Mouse (Mus musculus): ENCODE results near the gene Iqsec1. TPM values are rescaled to one million over a fixed set of nuclear protein-coding genes. Genes with fewer than 3 reads are reported as not detected.
A peak's percentile ranks its signal among the peaks of the same experiment; 100 is the strongest.

The Iqsec1 gene
- total RNA-seq, 4 experiments from 2014 or later: 164 to 183 (median 169) TPM

GRCm38 (mm10) chr6:90786589-90786988 lies 201.9 kb downstream of the Iqsec1 start:
- DNase-seq (ENCODE audit: low spot score): no peak

GRCm38 (mm10) chr6:90783945-90784344 lies 204.5 kb downstream of the Iqsec1 start:
- DNase-seq (ENCODE audit: low spot score): no peak

GRCm38 (mm10) chr6:90783176-90783575 lies 205.3 kb downstream of the Iqsec1 start:
- DNase-seq (ENCODE audit: low spot score): no peak

- no peak for DNase-seq (ENCODE audit: low spot score)
Observed at GRCm38 (mm10) chr6:90781921-90782770, 206.3 kb downstream of the Iqsec1 start.

GRCm38 (mm10) chr6:90780532-90780931 lies 208.0 kb downstream of the Iqsec1 start:
- DNase-seq (ENCODE audit: low spot score): no peak

- DNase-seq (ENCODE audit: low spot score): no peak
Observed at GRCm38 (mm10) chr6:90778841-90779240, 209.6 kb downstream of the Iqsec1 start.

GRCm38 (mm10) chr6:90777302-90777701 lies 211.2 kb downstream of the Iqsec1 start:
- DNase-seq (ENCODE audit: low spot score): no peak

GRCm38 (mm10) chr6:90775606-90776005 lies 212.9 kb downstream of the Iqsec1 start:
- no peak for DNase-seq (ENCODE audit: low spot score)

GRCm38 (mm10) chr6:90773811-90774233 lies 214.7 kb downstream of the Iqsec1 start:
- DNase-seq (ENCODE audit: low spot score): no peak

GRCm38 (mm10) chr6:90772120-90772519 lies 216.4 kb downstream of the Iqsec1 start:
- DNase-seq (ENCODE audit: low spot score): no peak

GRCm38 (mm10) chr6:90768526-90768925 lies 220.0 kb downstream of the Iqsec1 start:
- no peak for DNase-seq (ENCODE audit: low spot score)

GRCm38 (mm10) chr6:90767874-90768273 lies 220.6 kb downstream of the Iqsec1 start:
- DNase-seq (ENCODE audit: low spot score): no peak

GRCm38 (mm10) chr6:90764753-90765152 lies 223.7 kb downstream of the Iqsec1 start:
- no peak for DNase-seq (ENCODE audit: low spot score)

- peak; percentile 89 for DNase-seq (ENCODE audit: low spot score)
Observed at GRCm38 (mm10) chr6:90763959-90764591, 224.4 kb downstream of the Iqsec1 start.

- DNase-seq (ENCODE audit: low spot score): no peak
Observed at GRCm38 (mm10) chr6:90763295-90763694, 225.2 kb downstream of the Iqsec1 start.

- DNase-seq (ENCODE audit: low spot score): no peak
Observed at GRCm38 (mm10) chr6:90762120-90762736, 226.3 kb downstream of the Iqsec1 start.

- DNase-seq (ENCODE audit: low spot score): no peak
Observed at GRCm38 (mm10) chr6:90761301-90762056, 227.0 kb downstream of the Iqsec1 start.

- no peak for DNase-seq (ENCODE audit: low spot score)
Observed at GRCm38 (mm10) chr6:90760886-90761285, 227.6 kb downstream of the Iqsec1 start.

- no peak for DNase-seq (ENCODE audit: low spot score)
Observed at GRCm38 (mm10) chr6:90759754-90760153, 228.7 kb downstream of the Iqsec1 start.

GRCm38 (mm10) chr6:90758155-90758554 lies 230.3 kb downstream of the Iqsec1 start:
- DNase-seq (ENCODE audit: low spot score): no peak

- peak; percentile 60 for DNase-seq (ENCODE audit: low spot score)
Observed at GRCm38 (mm10) chr6:90757427-90757883, 231.0 kb downstream of the Iqsec1 start.

GRCm38 (mm10) chr6:90756561-90756960 lies 231.9 kb downstream of the Iqsec1 start:
- no peak for DNase-seq (ENCODE audit: low spot score)

Data from heart, adult 8-10 months (tissue).